10 mouse cellular contexts compared by ENCODE assay signal in the genomic region with DNA sequence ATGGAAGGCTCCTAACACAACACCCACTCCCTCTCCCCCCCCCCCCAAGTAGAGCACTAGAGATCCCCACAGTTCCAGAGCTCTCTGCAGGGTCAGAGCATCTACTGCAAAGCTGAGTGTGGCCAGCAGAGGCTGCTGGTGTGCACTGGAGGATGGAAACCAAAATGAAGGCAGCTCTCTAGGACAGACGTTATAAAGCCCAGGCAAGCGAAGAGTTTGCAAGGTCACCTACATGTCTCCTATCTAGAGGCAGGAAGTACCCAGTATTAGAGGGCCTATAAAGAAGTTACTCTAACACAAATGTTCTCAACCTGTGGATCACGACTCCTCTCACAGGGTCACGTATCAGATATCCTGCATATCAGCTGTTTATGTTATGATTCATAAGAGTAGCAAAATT.
A peak's percentile ranks its signal among the peaks of the same experiment; 100 is the strongest.
DNase-seq lines count a peak whose midpoint lies in the region; ATAC-seq lines count a peak whose summit lies in the region.
"Had no signal": no experiment of that assay in that cellular context is flagged by ENCODE, and none has a peak within 500 bp of the region (broad histone marks: within the 10 kb centered on the region; RNA-seq: fewer than 3 reads in every experiment).

No protein-coding gene starts in this region.

- DNase-seq in ES-CJ7 (ENCODE audit: low read depth, low spot score) (peak; percentile 65), ZHBTc4 (ENCODE audit: low read depth, low spot score) (peak; percentile 39)
- peak; percentile 37 for DNase-seq in embryo, embryonic 9.5 days (ENCODE audit: extremely low spot score)
- DNase-seq in layer of hippocampus, postnatal 36 days: peak; percentile 19 to 30
- DNase-seq in right cerebral cortex, postnatal 25 days: peak; percentile 33

- H3K4me2 ChIP-seq in hindbrain, embryonic 12.5 days (replicated peaks): no peak overlapping the region

- H3K9me3 ChIP-seq in hindbrain, embryonic 12.5 days (replicated peaks): no peaks in the 10 kb centered on the region

- WGBS in hindbrain, embryonic 12.5 days: 59% methylated on average over 4 of the region's 4 CpGs

- H3K9ac ChIP-seq in hindbrain, embryonic 12.5 days: no peak overlapping the region

- ATAC-seq in hindbrain, embryonic 12.5 days (ENCODE audit: low FRiP score): peak; percentile 72; the same call in 1 of the 2 replicates
- peak; percentile 83 for ATAC-seq in megakaryocyte progenitor cell, adult 5-6 weeks (replicated peaks; ENCODE audit: poor library complexity)
- no peak for ATAC-seq in activated CD4-positive, CD25-positive, alpha-beta regulatory T cell, adult 4 months

- H3K4me3 ChIP-seq in hindbrain, embryonic 12.5 days: no peak overlapping the region
- H3K4me3 ChIP-seq: erythroblast, embryonic 14.5 days; megakaryocyte, embryonic 14.5 days had no signal

- H3K27ac ChIP-seq in hindbrain, embryonic 12.5 days: no peak overlapping the region

- no peaks in the 10 kb centered on the region for H3K36me3 ChIP-seq in hindbrain, embryonic 12.5 days

- no peaks in the 10 kb centered on the region for H3K27me3 ChIP-seq in hindbrain, embryonic 12.5 days
- H3K27me3 ChIP-seq: megakaryocyte, embryonic 14.5 days had no signal

- H3K4me1 ChIP-seq in hindbrain, embryonic 12.5 days: no peaks in the 10 kb centered on the region
